Mouse (Mus musculus) cerebellum, postnatal 14 days (tissue): ENCODE results near the gene Best1.

ENCODE experiments used
- DNase-seq, 2 experiments: peaks; one replicate each; pipeline ENCODE4 v3.0.0; 2021; ENCODE audit warnings: mixed read lengths in 2 of 2

Best1 gene

GRCm38 (mm10) chr19:10001206-10001969 lies at the start of gene Best1, which contains the start of gene Rab3il1:
Gene Best1 (minus strand): TSS chr19:10001633.
Gene Rab3il1 (plus strand): TSS chr19:10001669.
- DNase-seq = no peak

- DNase-seq = no peak
Measured at GRCm38 (mm10) chr19:10050438-10050837, 49.0 kb upstream of the Best1 start.

- DNase-seq = no peak
Measured at GRCm38 (mm10) chr19:10049533-10049932, 48.1 kb upstream of the Best1 start.

- no peak for DNase-seq
Measured at GRCm38 (mm10) chr19:10046983-10047382, 45.5 kb upstream of the Best1 start.

- DNase-seq = no peak
Measured at GRCm38 (mm10) chr19:10046346-10046745, 44.9 kb upstream of the Best1 start.

- DNase-seq = no peak
Measured at GRCm38 (mm10) chr19:10045707-10046106, 44.3 kb upstream of the Best1 start.

GRCm38 (mm10) chr19:10043643-10044042 lies 42.2 kb upstream of the Best1 start:
- no peak for DNase-seq

GRCm38 (mm10) chr19:10042816-10043215 lies 41.4 kb upstream of the Best1 start:
- no peak for DNase-seq

GRCm38 (mm10) chr19:10042232-10042631 lies 40.8 kb upstream of the Best1 start:
- DNase-seq = peak; percentile 36 to 41

GRCm38 (mm10) chr19:10041388-10042148 lies 40.1 kb upstream of the Best1 start, which contains the start of gene Fads3:
Gene Fads3 (plus strand): TSS chr19:10041569.
- DNase-seq = peak; percentile 81 to 85

GRCm38 (mm10) chr19:10040866-10041387 lies 39.5 kb upstream of the Best1 start:
- peak; percentile 77 to 79 for DNase-seq

- peak; percentile 51 to 64 for DNase-seq
Measured at GRCm38 (mm10) chr19:10039615-10040014, 38.2 kb upstream of the Best1 start.

- DNase-seq = peak; percentile 53 to 58
Measured at GRCm38 (mm10) chr19:10038910-10039309, 37.5 kb upstream of the Best1 start.

- DNase-seq = no peak
Measured at GRCm38 (mm10) chr19:10038364-10038763, 36.9 kb upstream of the Best1 start.

- no peak for DNase-seq
Measured at GRCm38 (mm10) chr19:10037534-10037933, 36.1 kb upstream of the Best1 start.

- peak; percentile 87 to 94 for DNase-seq
Measured at GRCm38 (mm10) chr19:10034785-10035447, 33.5 kb upstream of the Best1 start.

GRCm38 (mm10) chr19:10034356-10034755 lies 32.9 kb upstream of the Best1 start:
- DNase-seq = no peak

- peak; percentile 71 to 77 for DNase-seq
Measured at GRCm38 (mm10) chr19:10033211-10033973, 32.0 kb upstream of the Best1 start.

- no peak for DNase-seq
Measured at GRCm38 (mm10) chr19:10029746-10030145, 28.3 kb upstream of the Best1 start.

GRCm38 (mm10) chr19:10025169-10025875 lies 23.9 kb upstream of the Best1 start:
- DNase-seq = peak; percentile 73 to 75

GRCm38 (mm10) chr19:10023304-10023758 lies 21.9 kb upstream of the Best1 start:
- no peak for DNase-seq
